8 mouse cellular contexts compared by ENCODE assay signal in the genomic region with DNA sequence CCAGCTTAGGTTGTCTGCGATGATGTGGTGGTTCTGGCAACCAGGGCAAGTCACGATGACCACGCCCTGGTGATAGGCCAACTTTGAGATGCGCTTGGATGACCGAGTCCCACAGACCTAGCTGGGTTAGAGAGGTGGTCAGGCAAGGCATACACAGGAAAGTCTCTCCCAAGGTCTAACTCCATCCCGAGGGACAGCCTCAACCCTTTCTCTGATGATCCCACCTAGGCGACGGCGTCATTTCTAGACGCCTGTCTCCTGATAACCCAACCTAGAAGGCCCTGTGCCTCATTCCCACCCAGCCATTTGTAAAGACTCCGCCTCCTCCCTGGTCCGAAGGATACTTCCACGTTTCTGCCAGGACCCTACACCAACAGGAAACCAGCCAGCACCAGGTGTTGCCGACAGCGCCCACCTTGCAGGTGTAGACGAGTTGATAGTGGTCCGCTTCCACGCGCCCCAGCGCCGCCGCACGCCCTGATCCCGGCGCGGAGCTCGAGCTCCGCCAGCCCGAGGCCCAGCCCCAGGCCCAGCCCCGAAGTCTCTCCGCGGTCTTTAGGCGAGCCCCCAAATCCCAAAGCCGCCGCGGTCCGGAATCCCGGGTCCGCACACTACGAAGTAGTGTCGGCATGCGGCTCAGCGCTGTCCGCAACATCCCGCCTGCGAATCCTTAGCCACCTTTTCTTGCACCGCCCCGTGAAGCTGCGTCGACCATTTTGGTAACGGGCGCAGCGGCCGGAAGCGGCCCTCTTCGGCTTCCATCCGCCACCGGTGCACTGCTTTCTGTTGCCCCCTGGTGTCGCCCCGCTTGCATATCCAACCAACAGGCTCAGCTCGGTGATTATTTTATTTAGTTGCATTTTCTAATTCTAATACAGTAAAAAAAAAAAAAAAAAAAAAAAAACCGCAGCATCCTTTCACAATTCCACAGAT. TPM values are rescaled to one million over a fixed set of nuclear protein-coding genes. Genes with fewer than 3 reads are reported as not detected.
DNase-seq lines count a peak whose midpoint lies in the region; ATAC-seq lines count a peak whose summit lies in the region.

A gene (minus strand): TSS at position 753 of the 933 bp plus-strand sequence.

- H3K79me2 ChIP-seq in macrophage (ENCODE audit: inconsistent target), result no peaks in the 10 kb centered on the region

- peaks cover 19% of the 10 kb centered on the region for H3K36me3 ChIP-seq in hindbrain, embryonic 16.5 days (ENCODE audit: control insufficient read depth, insufficient read depth, low read length)
- peaks cover 18% of the 10 kb centered on the region for H3K36me3 ChIP-seq in macrophage (ENCODE audit: inconsistent target)

- H3K27me3 ChIP-seq in hindbrain, embryonic 16.5 days (replicated peaks; ENCODE audit: control insufficient read depth, insufficient read depth, low read length), result no peaks in the 10 kb centered on the region

- 2% methylated on average over 61 of the region's 62 CpGs for WGBS in hindbrain, embryonic 16.5 days
- 2% methylated on average over 56 of the region's 62 CpGs for WGBS in macrophage (ENCODE audit: missing documents)

- H3K4me2 ChIP-seq in hindbrain, embryonic 16.5 days (ENCODE audit: low read length), result peak within 1 kb of the TSS; percentile 96

- peak within 1 kb of the TSS; percentile 89 for H3K27ac ChIP-seq in hindbrain, embryonic 16.5 days (ENCODE audit: low read depth, low read length)
- H3K27ac ChIP-seq in macrophage, result peak within 1 kb of the TSS; percentile 29

- ATAC-seq in hindbrain, embryonic 16.5 days, result peak; percentile 85

- peaks cover 19% of the 10 kb centered on the region for H3K4me1 ChIP-seq in hindbrain, embryonic 16.5 days (ENCODE audit: control insufficient read depth, insufficient read depth, low read depth, low read length)

- peak within 1 kb of the TSS; percentile 92 for H3K9ac ChIP-seq in hindbrain, embryonic 16.5 days (ENCODE audit: low read depth, low read length)

- no peaks in the 10 kb centered on the region for H3K9me3 ChIP-seq in hindbrain, embryonic 16.5 days (ENCODE audit: control insufficient read depth, low read length)

- peak within 1 kb of the TSS; percentile 88 for H3K4me3 ChIP-seq in hindbrain, embryonic 16.5 days (ENCODE audit: low read length)
- peak within 1 kb of the TSS; percentile 61 for H3K4me3 ChIP-seq in macrophage (ENCODE audit: inconsistent target)

- DNase-seq in T-cell, adult 2 months (ENCODE audit: low spot score), result peak; percentile 92
- DNase-seq in cerebellum, postnatal 36 days, result peak; percentile 96
- DNase-seq in gastrocnemius, adult 18-20 months (ENCODE audit: low spot score), result peak; percentile 94
- DNase-seq in left cerebral cortex, adult 18-20 months (ENCODE audit: low spot score in 2 of 2), result peak; percentile 93 to 95
- DNase-seq in right cerebral cortex, adult 18-20 months, result peak; percentile 95
- peak; percentile 74 for DNase-seq in urinary bladder, postnatal 10 days (ENCODE audit: low spot score)

RNA-seq across cellular contexts. Expression of the gene that starts here (rescaled TPM):
- 10 to 100 TPM; 21.3 to 23.0 TPM for total RNA-seq in gastrocnemius, adult 18-20 months (2021)
- 30.1 and 32.6 TPM in 2 replicates for polyA plus RNA-seq in hindbrain, embryonic 16.5 days (2015; fragmentation: Nextera tagmentation; extraction: Ambion mirVana)
- total RNA-seq in left cerebral cortex, adult 18-20 months (2021), result 10 to 100 TPM; 27.7 to 29.4 TPM
- total RNA-seq in macrophage (2018; cell fraction: chromatin; rRNA removed), result 10 to 100 TPM in 5 of 26 experiments, 1 to 10 TPM in 21; 1.6 to 16.6 (median 6.1) TPM
- 10 to 100 TPM in 15 of 26 experiments, 1 to 10 TPM in 11; 7.5 to 14.5 (median 11.1) TPM for total RNA-seq in macrophage (2018; cell fraction: cytosol; rRNA removed)
- 10 to 100 TPM in 7 of 26 experiments, 1 to 10 TPM in 19; 3.6 to 15.6 (median 6.5) TPM for total RNA-seq in macrophage (2018; cell fraction: nucleus; rRNA removed)
- 8.0 to 12.6 TPM (median 11.1 TPM) in 3 replicates for polyA plus RNA-seq in macrophage (2018)

Comparison
In these comparisons a context has a peak if more than half of its experiments do, and no peak if none do; other contexts are left out.
1. Peak in every context shown above with its lines: DNase-seq, ATAC-seq, H3K4me3 ChIP-seq and H3K27ac ChIP-seq.